Mouse (Mus musculus) hindbrain, embryonic 16.5 days (tissue): ENCODE measurements around the gene Gnai2. TPM values are rescaled to one million over a fixed set of nuclear protein-coding genes. Genes with fewer than 3 reads are reported as not detected.
A peak's percentile ranks its signal among the peaks of the same experiment; 100 is the strongest.

Experiments used
- ATAC-seq: fragments of 200-750 bp; cut with Nextera tagmentation; 2 replicates; pipeline ENCODE4 v1.8.0; 2017; ENCODE audit warnings: moderate TSS enrichment, moderate library complexity
- H3K27ac ChIP-seq: fragments of 300-500 bp; sonication (generic); 2 replicates; pipeline ENCODE4 v1.5.1; 2014; ENCODE audit warnings: low read depth, mild to moderate bottlenecking, control low read depth, low read length, moderate library complexity
- H3K27me3 ChIP-seq: fragments of 300-500 bp; sonication (generic); replicated peaks from 2 replicates; pipeline ENCODE4 v1.6.1; 2014; ENCODE audit warnings: low read length; ENCODE audit not compliant: control insufficient read depth, insufficient read depth
- H3K36me3 ChIP-seq: fragments of 300-500 bp; sonication (generic); 2 replicates; pipeline ENCODE4 v1.6.1; 2014; ENCODE audit warnings: mild to moderate bottlenecking, low read length, moderate library complexity, mixed read lengths; ENCODE audit not compliant: control insufficient read depth, insufficient read depth
- H3K4me1 ChIP-seq: fragments of 300-500 bp; sonication (generic); 2 replicates; pipeline ENCODE4 v1.6.1; 2014; ENCODE audit warnings: low read depth, low read length; ENCODE audit not compliant: control insufficient read depth, insufficient read depth
- H3K4me2 ChIP-seq: fragments of 300-500 bp; sonication (generic); 2 replicates; pipeline ENCODE4 v1.6.1; 2014; ENCODE audit warnings: mild to moderate bottlenecking, low read length, control low read depth, moderate library complexity
- H3K4me3 ChIP-seq: fragments of 300-500 bp; sonication (generic); 2 replicates; pipeline ENCODE4 v1.5.1; 2014; ENCODE audit warnings: mild to moderate bottlenecking, low read length, control low read depth, moderate library complexity
- H3K9ac ChIP-seq: fragments of 300-500 bp; sonication (generic); 2 replicates; pipeline ENCODE4 v1.6.1; 2014; ENCODE audit warnings: low read depth, mild to moderate bottlenecking, control low read depth, low read length, moderate library complexity
- H3K9me3 ChIP-seq: fragments of 300-500 bp; sonication (generic); 2 replicates; pipeline ENCODE4 v1.6.1; 2014; ENCODE audit warnings: mild to moderate bottlenecking, low read length, moderate library complexity; ENCODE audit not compliant: control insufficient read depth
- WGBS: fragments of 180-500 bp; shearing (Covaris S2); extraction: QIAGEN DNeasy Blood & Tissue Kit; methylation state at CpG from one replicate; pipeline ENCODE4 v1.1.7; 2014; 5-methylcytosine and 5-hydroxymethylcytosine counted together
- polyA plus RNA-seq: library from polyadenylated mRNA; unstranded; fragments of >200 nt; fragmentation: Nextera tagmentation; extraction: Ambion mirVana; gene quantifications from 2 replicates; pipeline ENCODE4 v1.2.1, GENCODE M21; 2015

Gene Gnai2
- polyA plus RNA-seq, 1 experiment from 2014 or later, result 302 TPM

DNA sequence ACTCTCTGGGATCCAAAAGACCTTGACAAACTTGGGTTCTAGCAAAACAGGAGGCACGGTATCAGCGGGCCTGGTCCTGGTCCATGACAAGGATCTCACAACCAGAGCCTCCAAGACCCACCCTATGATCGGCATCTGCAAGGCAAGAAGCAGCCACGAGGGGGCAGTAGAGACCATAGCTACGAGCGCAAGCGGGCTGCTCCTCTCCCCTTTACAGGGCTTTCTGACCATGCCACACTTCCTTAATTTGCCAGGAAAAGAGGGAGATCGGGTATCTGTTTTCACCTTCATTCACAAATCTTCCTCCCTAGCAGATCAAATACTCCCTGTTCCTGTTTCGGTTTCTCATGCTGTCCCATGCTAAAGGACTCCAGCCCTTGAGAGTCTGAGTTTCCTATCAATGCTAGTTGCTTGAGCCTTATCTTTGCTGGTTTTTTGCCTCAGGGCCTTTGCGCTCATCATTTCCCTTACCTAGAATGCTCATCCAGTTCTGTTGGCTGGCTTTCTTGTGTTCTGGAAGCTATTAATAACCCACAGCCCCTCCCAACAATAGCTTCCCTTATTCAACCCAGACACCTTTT lies 33.0 kb downstream of the Gnai2 start:
- Histone ChIP-seq H3K4me1 (peaks cover 7% of the 10 kb centered on the region), H3K27me3 (no peaks in the 10 kb centered on the region; the same call in 1 of the 2 replicates), H3K27ac (no peak overlapping the region), H3K9ac (peak overlapping the region; percentile 28), H3K36me3 (no peaks in the 10 kb centered on the region), H3K9me3 (no peaks in the 10 kb centered on the region), H3K4me3 (no peak overlapping the region), H3K4me2 (no peak overlapping the region)
- peak; percentile 77 for ATAC-seq
- WGBS, result 12% methylated on average over 10 of the region's 10 CpGs

DNA sequence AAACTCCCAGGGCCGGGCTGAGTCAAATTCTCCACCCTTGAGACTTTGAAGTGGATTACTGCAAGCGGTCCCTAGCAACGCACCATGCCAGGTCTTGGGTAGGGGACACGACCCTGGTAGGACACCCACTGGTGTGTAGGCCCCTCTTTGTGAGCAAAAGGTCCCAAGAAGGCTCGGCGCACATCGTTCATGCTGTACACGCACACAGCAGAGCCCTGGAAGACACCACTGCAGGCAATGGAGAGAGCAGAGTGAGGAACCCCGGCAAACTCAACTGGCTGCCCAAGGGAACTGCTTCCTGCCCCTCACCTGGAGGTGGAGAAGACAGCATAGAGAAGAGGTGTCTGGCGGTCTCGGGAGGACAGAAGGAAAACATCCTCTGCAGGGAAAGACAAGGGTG lies 33.9 kb downstream of the Gnai2 start:
- Histone ChIP-seq H3K36me3 (no peaks in the 10 kb centered on the region), H3K27ac (no peak overlapping the region), H3K4me1 (peaks cover 7% of the 10 kb centered on the region), H3K9me3 (no peaks in the 10 kb centered on the region), H3K4me2 (no peak overlapping the region), H3K27me3 (no peaks in the 10 kb centered on the region), H3K9ac (no peak overlapping the region), H3K4me3 (no peak overlapping the region)
- WGBS, result 78% methylated on average over 11 of the region's 11 CpGs
- no peak for ATAC-seq

DNA sequence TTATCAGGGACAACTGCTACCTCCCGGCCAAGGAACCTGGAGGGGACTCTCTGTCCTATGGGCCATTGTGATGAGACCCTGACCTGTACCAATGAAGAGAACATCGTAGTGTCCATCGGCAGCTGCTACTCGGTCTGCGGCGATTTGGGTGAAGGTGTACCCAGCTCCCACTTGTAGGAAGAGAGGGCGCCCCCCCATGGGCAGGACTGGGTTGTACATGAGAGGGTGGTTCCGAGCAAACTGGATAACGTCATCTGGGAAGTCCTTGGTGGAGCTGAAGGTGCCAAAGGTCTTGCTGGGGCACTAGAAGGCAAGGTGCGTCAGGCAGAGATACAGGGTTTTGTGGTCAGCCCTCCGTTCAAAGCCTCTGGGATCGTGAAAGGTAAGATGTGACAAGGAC lies 34.4 kb downstream of the Gnai2 start:
- WGBS, result 80% methylated on average over 12 of the region's 12 CpGs
- no peak overlapping the region for H3K4me2 ChIP-seq
- no peak for ATAC-seq
- H3K9me3 ChIP-seq, result no peaks in the 10 kb centered on the region
- H3K27ac ChIP-seq, result no peak overlapping the region
- peaks cover 7% of the 10 kb centered on the region for H3K4me1 ChIP-seq
- H3K4me3 ChIP-seq, result no peak overlapping the region
- H3K36me3 ChIP-seq, result no peaks in the 10 kb centered on the region
- no peaks in the 10 kb centered on the region for H3K27me3 ChIP-seq
- H3K9ac ChIP-seq, result no peak overlapping the region

DNA sequence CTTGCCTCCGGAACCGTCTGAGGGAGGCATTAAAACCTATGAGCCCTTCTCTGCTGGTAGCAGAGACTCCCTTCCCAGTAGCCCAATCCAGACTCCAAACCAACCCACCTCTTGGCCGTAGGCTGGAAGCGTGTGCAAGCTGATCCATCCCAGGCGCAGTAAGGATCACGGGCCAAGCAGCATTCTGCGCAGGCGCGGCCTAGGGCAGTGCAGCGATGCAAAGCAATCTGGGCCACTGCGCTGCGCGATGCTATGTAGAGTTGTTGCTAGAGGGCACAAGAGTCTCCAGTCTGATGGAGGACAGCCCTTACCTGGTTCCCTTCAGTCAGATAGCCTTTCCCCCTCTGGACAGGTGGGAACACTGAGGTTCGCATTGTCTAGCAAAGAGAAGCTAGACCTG lies 35.3 kb downstream of the Gnai2 start:
- no peak overlapping the region for H3K4me2 ChIP-seq
- no peak overlapping the region for H3K9ac ChIP-seq
- no peak overlapping the region for H3K4me3 ChIP-seq
- no peak for ATAC-seq
- no peak overlapping the region for H3K27ac ChIP-seq
- H3K27me3 ChIP-seq, result no peaks in the 10 kb centered on the region
- 70% methylated on average over 14 of the region's 14 CpGs for WGBS
- no peaks in the 10 kb centered on the region for H3K9me3 ChIP-seq
- H3K36me3 ChIP-seq, result no peaks in the 10 kb centered on the region
- H3K4me1 ChIP-seq, result peaks cover 7% of the 10 kb centered on the region

DNA sequence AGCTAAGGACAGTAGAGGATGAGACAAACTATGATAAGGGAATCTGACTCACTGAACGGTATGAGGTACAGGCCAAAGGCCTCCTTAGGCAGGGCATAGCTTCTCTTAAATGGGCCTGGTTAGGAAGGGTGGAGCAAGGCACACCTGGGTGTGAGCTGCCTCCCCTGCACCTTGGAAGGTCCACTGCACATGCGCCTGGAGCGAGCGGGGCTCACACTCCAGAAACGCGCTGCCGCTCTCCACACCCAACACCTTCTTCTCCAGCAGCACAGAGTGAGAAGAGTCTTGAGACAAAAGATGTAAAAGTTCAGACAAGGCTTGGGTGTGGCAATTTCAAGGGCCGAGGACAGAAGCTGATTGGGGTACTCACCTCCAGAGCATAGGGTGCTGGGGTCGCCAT lies 35.7 kb downstream of the Gnai2 start:
- 95% methylated on average over 9 of the region's 9 CpGs for WGBS
- H3K27me3 ChIP-seq, result no peaks in the 10 kb centered on the region
- no peak overlapping the region for H3K4me3 ChIP-seq
- H3K9me3 ChIP-seq, result no peaks in the 10 kb centered on the region
- H3K4me2 ChIP-seq, result no peak overlapping the region
- no peak overlapping the region for H3K27ac ChIP-seq
- ATAC-seq, result no peak
- H3K36me3 ChIP-seq, result no peaks in the 10 kb centered on the region
- peaks cover 7% of the 10 kb centered on the region for H3K4me1 ChIP-seq
- no peak overlapping the region for H3K9ac ChIP-seq

DNA sequence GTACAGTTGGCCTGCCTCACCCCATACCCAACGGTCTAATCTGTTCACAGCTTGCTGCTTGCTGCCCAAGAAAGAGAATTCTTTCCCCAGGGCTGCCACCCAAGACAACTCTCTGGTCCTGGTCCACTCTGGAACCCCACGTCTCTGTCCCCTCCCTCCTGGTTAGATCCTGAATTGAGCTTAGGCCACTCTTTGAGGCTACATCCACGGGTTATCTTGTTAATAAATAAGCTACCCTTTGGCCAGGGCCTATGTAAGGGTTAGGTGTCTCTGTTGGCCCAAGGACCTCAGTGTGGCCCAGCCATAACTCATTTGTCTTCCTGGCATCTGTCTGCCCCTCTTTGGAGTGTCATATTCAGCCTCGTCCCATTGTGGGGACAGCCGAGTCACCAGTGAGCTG lies 36.8 kb downstream of the Gnai2 start:
- H3K4me2 ChIP-seq, result no peak overlapping the region
- no peak overlapping the region for H3K9ac ChIP-seq
- no peak overlapping the region for H3K4me3 ChIP-seq
- WGBS, result 81% methylated on average over 5 of the region's 5 CpGs
- peaks cover 7% of the 10 kb centered on the region for H3K4me1 ChIP-seq
- no peak overlapping the region for H3K27ac ChIP-seq
- no peaks in the 10 kb centered on the region for H3K27me3 ChIP-seq
- 0 out of 2 replicates have a peak, but pooled peaks cover 3% of the 10 kb centered on the region for H3K36me3 ChIP-seq
- no peaks in the 10 kb centered on the region for H3K9me3 ChIP-seq
- ATAC-seq, result no peak

DNA sequence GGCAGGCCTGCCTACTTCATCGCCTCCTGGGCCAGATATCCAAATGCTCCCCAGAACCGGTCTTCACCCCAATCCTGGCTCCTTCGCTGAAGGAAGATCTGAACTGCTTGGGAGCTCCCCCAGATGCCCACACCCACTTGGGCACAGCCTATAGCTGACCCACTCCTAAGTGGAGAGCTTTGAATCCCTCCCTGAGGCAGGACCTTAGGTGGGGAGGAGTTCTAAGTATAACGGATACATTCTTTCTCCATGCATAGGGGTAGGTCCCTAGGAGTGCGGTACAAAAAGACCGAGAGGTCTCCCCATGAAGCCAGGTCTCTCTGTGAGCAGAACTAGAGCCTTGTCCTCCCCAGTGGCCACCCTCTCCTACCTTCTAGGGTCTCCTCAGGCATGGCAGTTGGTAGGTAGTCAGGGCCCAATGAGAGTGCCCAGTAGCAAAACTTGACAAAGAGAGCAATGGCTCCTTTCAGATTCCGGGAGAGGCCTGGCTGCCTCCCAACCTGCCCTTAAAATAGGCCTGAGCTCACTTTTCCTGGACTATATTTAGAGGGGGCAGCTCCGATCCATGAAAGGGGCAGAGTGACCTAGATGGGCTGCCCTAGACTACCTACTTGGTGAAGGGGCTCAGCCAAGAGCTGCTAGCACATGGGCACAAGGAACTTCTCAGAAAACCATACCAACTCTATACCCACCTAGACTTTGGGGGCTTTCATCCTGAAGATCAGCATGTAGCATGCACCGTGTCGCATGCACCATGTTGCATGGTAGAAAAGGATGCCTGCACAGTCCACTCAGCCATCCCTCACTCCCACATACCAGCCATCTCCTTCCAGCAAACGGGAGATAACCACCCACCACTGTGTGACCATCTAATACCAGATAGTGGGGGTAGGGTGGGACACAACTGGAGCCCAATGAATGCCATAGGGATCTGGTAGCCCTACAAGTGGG lies 38.3 kb downstream of the Gnai2 start:
- peaks cover 6% of the 10 kb centered on the region for H3K4me1 ChIP-seq
- ATAC-seq, result no peak
- H3K9ac ChIP-seq, result no peak overlapping the region
- H3K27ac ChIP-seq, result no peak overlapping the region
- no peaks in the 10 kb centered on the region for H3K9me3 ChIP-seq
- no peaks in the 10 kb centered on the region for H3K27me3 ChIP-seq
- H3K36me3 ChIP-seq, result peaks cover 6% of the 10 kb centered on the region
- H3K4me2 ChIP-seq, result no peak overlapping the region
- WGBS, result 89% methylated on average over 11 of the region's 11 CpGs
- H3K4me3 ChIP-seq, result no peak overlapping the region

DNA sequence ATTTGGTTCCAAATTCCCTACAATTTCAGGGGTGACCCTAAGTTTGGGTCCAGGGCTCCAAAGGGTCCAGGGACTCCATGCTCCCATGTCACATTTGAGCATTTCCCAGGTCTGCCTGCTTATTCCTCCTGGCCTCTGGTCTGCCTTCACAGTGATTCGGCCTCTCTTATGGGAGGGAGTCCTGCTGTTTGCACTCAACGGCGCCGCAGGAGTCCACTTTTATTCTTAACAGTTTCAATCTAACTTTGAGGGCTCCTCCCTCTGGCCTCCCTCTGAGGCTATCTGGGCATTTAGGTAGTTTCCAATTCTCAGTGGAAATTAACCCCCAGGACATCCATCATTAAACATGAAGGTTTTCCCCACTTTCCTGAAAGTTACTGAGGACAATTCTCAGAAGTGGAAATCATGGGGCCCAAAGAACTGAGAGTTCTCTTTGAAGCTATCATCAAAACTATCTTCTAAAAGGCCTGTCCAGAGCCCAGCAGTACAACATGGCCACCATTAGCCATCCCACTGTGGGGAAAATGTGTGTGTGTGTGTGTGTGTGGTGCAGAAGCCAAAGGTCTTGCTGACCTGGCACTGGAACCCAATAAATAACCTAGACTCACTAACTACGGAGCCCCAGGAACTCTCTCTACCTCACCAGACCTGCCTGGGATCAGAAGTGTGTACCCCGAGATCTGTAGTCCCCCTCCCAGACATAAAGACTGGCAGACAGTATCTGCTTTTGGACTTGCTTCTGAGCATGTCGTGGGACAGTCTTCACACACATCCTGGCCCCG lies 40.7 kb downstream of the Gnai2 start:
- Histone ChIP-seq H3K27ac (no peak overlapping the region), H3K9me3 (no peaks in the 10 kb centered on the region), H3K9ac (no peak overlapping the region), H3K4me1 (peaks cover 3% of the 10 kb centered on the region; the same call in 1 of the 2 replicates), H3K4me2 (no peak overlapping the region), H3K4me3 (no peak overlapping the region), H3K27me3 (no peaks in the 10 kb centered on the region), H3K36me3 (peaks cover 21% of the 10 kb centered on the region)
- no peak for ATAC-seq
- 65% methylated on average over 8 of the region's 8 CpGs for WGBS
